Mouse (Mus musculus): ENCODE data around the gene Ndrg4. TPM values are rescaled to one million over a fixed set of nuclear protein-coding genes. Genes with fewer than 3 reads are reported as not detected.

The Ndrg4 gene
- polyA plus RNA-seq, 1 experiment, result not detected

DNA sequence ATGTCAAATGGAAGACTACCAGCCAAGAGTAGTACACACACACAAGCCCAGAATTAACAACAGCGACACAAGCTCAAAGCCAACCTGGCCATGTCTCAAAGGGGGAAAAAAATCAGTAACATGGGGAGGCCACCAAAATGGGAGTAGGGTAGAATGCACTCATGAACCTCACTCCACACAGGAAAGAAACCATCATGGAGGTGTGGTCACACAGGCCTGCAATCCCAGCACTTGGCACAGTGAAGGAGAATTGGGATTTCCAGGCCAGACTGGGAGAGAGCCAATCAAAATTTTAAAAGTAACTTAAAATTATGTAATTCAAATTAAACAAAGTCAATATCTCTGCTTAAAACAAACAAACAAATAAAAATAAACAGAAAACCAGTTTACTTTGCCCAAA lies 75.1 kb downstream of the Ndrg4 start:
- no peak for TF ChIP-seq GATA1 (IDR thresholded peaks at IDR 0.05; ENCODE audit: low read length)

DNA sequence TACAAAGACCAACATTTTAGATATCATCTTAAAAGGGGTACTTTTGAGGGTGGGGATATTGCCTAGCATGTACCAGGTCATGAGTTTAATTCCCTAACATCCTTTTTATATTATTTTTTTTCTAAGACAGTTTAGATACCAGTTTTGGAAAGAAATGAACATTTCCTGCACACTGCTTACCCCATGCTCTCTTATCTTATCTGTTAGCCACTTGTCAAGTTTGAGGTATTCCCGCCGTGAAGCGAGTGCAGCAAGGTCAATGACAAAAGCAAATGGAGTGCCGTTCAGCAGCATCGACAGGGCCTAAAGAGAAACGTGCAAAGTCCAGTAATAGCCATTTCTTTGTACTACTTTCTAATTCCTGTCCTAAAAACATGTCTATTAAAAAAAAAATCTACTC lies 83.5 kb downstream of the Ndrg4 start:
- TF ChIP-seq GATA1 (IDR thresholded peaks at IDR 0.05; ENCODE audit: low read length), result no peak

DNA sequence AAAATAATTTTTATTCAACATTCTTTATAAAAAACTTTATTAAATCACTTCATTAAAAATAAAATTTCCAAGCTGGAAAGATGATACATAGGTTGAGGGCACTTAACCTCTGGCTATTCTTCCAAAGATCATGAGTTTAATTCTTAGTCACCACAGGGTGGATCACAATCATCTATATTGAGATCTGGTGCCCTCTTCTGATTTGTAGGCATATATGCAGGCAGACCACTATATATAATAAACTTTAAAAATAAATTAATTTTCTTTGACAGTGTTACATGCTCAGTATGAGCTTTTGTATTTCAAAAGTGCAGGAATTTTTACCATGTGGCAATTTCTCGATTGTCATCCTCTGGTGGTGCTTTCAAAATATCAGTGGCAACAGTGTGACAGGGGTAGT lies 87.4 kb downstream of the Ndrg4 start:
- TF ChIP-seq GATA1 (IDR thresholded peaks at IDR 0.05; ENCODE audit: low read length), result no peak

Other genes starting within 250 kb of the Ndrg4 start
- gene Cfap20, start 242.1 kb upstream of the Ndrg4 start, polyA plus RNA-seq (2012), result 25.9 and 32.6 TPM in 2 replicates
- 39.3 and 42.1 TPM in 2 replicates for gene Csnk2a2, start 186.9 kb upstream of the Ndrg4 start, polyA plus RNA-seq (2012)
- not detected in 2 replicates for gene Ccdc113, start 142.9 kb upstream of the Ndrg4 start, polyA plus RNA-seq (2012)
- not detected in 2 replicates for gene Prss54, start 100.6 kb upstream of the Ndrg4 start, polyA plus RNA-seq (2012)
- gene Gins3, start 43.5 kb upstream of the Ndrg4 start, polyA plus RNA-seq (2012), result 10.3 and 12.8 TPM in 2 replicates
- gene Setd6, start 38.9 kb downstream of the Ndrg4 start, polyA plus RNA-seq (2012), result 19.3 and 22.8 TPM in 2 replicates
- 85.9 and 137 TPM in 2 replicates for gene Cnot1, start 130.5 kb downstream of the Ndrg4 start, polyA plus RNA-seq (2012)
- gene Sap18b, start 148.4 kb downstream of the Ndrg4 start, polyA plus RNA-seq (2012), result 110 and 148 TPM in 2 replicates
- gene Slc38a7, start 176.6 kb downstream of the Ndrg4 start, polyA plus RNA-seq (2012), result 6.6 and 14.5 TPM in 2 replicates
- 63.7 and 94.0 TPM in 2 replicates for gene Got2, start 211.6 kb downstream of the Ndrg4 start, polyA plus RNA-seq (2012)

Data from G1E-ER4 (cell line).